Mouse (Mus musculus) CH12.LX (cell line): ENCODE data around the gene Agpat3. TPM values are rescaled to one million over a fixed set of nuclear protein-coding genes. Genes with fewer than 3 reads are reported as not detected.

Experiments
- DNase-seq: peaks from one replicate; pipeline ENCODE4 v3.0.0-alpha.2; 2013; ENCODE audit errors: extremely low read depth
- H3K27ac ChIP-seq: 2 replicates; pipeline ENCODE4 v1.5.1; 2012; ENCODE audit warnings: low read depth, mild to moderate bottlenecking, control low read depth, moderate library complexity; ENCODE audit not compliant: insufficient read depth
- H3K27me3 ChIP-seq: replicated peaks from 2 replicates; pipeline ENCODE3; 2012; ENCODE audit warnings: inconsistent platforms
- H3K36me3 ChIP-seq, 2 experiments: replicated peaks in 1 of 2; 2 replicates each; pipeline versions ENCODE3 to v1.6.1; 2012; ENCODE audit warnings: inconsistent platforms in 1 of 2, low read length in 1 of 2, mild to moderate bottlenecking in 1 of 2, mixed read lengths in 1 of 2, moderate library complexity in 1 of 2; ENCODE audit not compliant: control insufficient read depth in 1 of 2, insufficient read depth in 1 of 2
- H3K4me1 ChIP-seq, 2 experiments: 2 replicates each; pipeline ENCODE4 v1.6.1; 2012; ENCODE audit warnings: inconsistent platforms in 1 of 2, moderate library complexity in 1 of 2; ENCODE audit not compliant: insufficient read depth in 2 of 2, control insufficient read depth in 1 of 2
- H3K4me2 ChIP-seq: 2 replicates; pipeline ENCODE4 v1.6.1; 2012; ENCODE audit warnings: low read depth, mild to moderate bottlenecking, control low read depth; ENCODE audit not compliant: poor library complexity, insufficient read depth, severe bottlenecking
- H3K4me3 ChIP-seq, 3 experiments: fragments of 150-350 bp in 1 of 3; sonication (generic) in 1 of 3; replicated peaks in 1 of 3; 2 replicates each; pipeline versions ENCODE3 to v1.5.1; 2011 to 2012; ENCODE audit warnings: low read depth in 2 of 3, low read length in 2 of 3, mild to moderate bottlenecking in 2 of 3, moderate library complexity in 2 of 3, control low read depth in 1 of 3, improper control_type of control experiment in 1 of 3, inconsistent platforms in 1 of 3, mixed read lengths in 1 of 3; ENCODE audit not compliant: poor library complexity in 1 of 3
- H3K79me2 ChIP-seq: replicated peaks from 2 replicates; pipeline ENCODE4 v1.6.1; 2012; ENCODE audit warnings: mild to moderate bottlenecking, moderate library complexity; ENCODE audit not compliant: control insufficient read depth, poor library complexity, insufficient read depth, severe bottlenecking; ENCODE audit errors: extremely low read depth
- H3K9ac ChIP-seq: 2 replicates; pipeline ENCODE4 v1.6.1; 2012; ENCODE audit warnings: low read depth, mild to moderate bottlenecking, control low read depth, moderate library complexity; ENCODE audit not compliant: insufficient read depth
- H3K9me3 ChIP-seq: replicated peaks from 2 replicates; pipeline ENCODE3; 2012; ENCODE audit warnings: low read length, inconsistent platforms, mixed read lengths
- BHLHE40 ChIP-seq: IDR thresholded peaks from 2 replicates; pipeline ENCODE4 v1.6.1; 2011; ENCODE audit warnings: mild to moderate bottlenecking, low read depth, low read length, improper control_type of control experiment
- CHD2 ChIP-seq: IDR thresholded peaks from 2 replicates; pipeline ENCODE4 v1.6.1; 2011; ENCODE audit warnings: low read length, improper control_type of control experiment
- CTCF ChIP-seq, 2 experiments: IDR thresholded peaks in 1 of 2; conservative IDR thresholded peaks in 1 of 2; 2 replicates each; pipeline ENCODE4 v1.5.1; 2011 to 2012; ENCODE audit warnings: low read depth in 2 of 2, low read length in 2 of 2, improper control_type of control experiment in 1 of 2, inconsistent platforms in 1 of 2, mild to moderate bottlenecking in 1 of 2, moderate library complexity in 1 of 2
- E2F4 ChIP-seq: IDR thresholded peaks from 2 replicates; pipeline ENCODE4 v1.6.1; 2011; ENCODE audit warnings: low read depth, low read length, improper control_type of control experiment; ENCODE audit not compliant: insufficient replicate concordance
- GABPA ChIP-seq: IDR thresholded peaks from 2 replicates; pipeline ENCODE4 v1.6.1; 2012; ENCODE audit warnings: low read depth, low read length, improper control_type of control experiment, inconsistent platforms; ENCODE audit not compliant: insufficient replicate concordance
- HCFC1 ChIP-seq: IDR thresholded peaks from 2 replicates; pipeline ENCODE4 v1.6.1; 2012; ENCODE audit warnings: low read depth, mild to moderate bottlenecking, inconsistent platforms, low read length, improper control_type of control experiment
- IRF4 ChIP-seq: IDR thresholded peaks from 2 replicates; pipeline ENCODE4 v1.6.1; 2014; ENCODE audit warnings: low read depth, mild to moderate bottlenecking, inconsistent platforms, low read length, improper control_type of control experiment
- MAFK ChIP-seq: IDR thresholded peaks from 2 replicates; pipeline ENCODE4 v1.6.1; 2011; ENCODE audit warnings: low read length, improper control_type of control experiment; ENCODE audit not compliant: insufficient replicate concordance
- MAX ChIP-seq: IDR thresholded peaks from 2 replicates; pipeline ENCODE4 v1.6.1; 2011; ENCODE audit warnings: low read length, improper control_type of control experiment
- MAZ ChIP-seq: IDR thresholded peaks from 2 replicates; pipeline ENCODE4 v1.6.1; 2012; ENCODE audit warnings: low read depth, mild to moderate bottlenecking, inconsistent platforms, low read length, improper control_type of control experiment, moderate library complexity
- MEF2A ChIP-seq: IDR thresholded peaks from 2 replicates; pipeline ENCODE4 v1.6.1; 2014; ENCODE audit warnings: low read depth, mild to moderate bottlenecking, inconsistent platforms, low read length, improper control_type of control experiment, borderline replicate concordance
- MXI1 ChIP-seq: IDR thresholded peaks from 2 replicates; pipeline ENCODE4 v1.6.1; 2011; ENCODE audit warnings: mild to moderate bottlenecking, low read depth, low read length, improper control_type of control experiment
- PAX5 ChIP-seq: IDR thresholded peaks from 2 replicates; pipeline ENCODE4 v1.6.1; 2012; ENCODE audit warnings: low read length, inconsistent platforms, mixed read lengths
- POLR2A ChIP-seq: IDR thresholded peaks from 2 replicates; pipeline ENCODE4 v1.6.1; 2011; ENCODE audit warnings: low read depth, mild to moderate bottlenecking, improper control_type of control experiment, low read length
- POLR2AphosphoS2 ChIP-seq: IDR thresholded peaks from 2 replicates; pipeline ENCODE4 v1.6.1; 2011; ENCODE audit warnings: low read depth, low read length, improper control_type of control experiment
- RAD21 ChIP-seq: IDR thresholded peaks from 2 replicates; pipeline ENCODE4 v1.6.1; 2011; ENCODE audit warnings: low read depth, mild to moderate bottlenecking, low read length, improper control_type of control experiment, moderate library complexity
- SIN3A ChIP-seq: IDR thresholded peaks from 2 replicates; pipeline ENCODE4 v1.6.1; 2012; ENCODE audit warnings: low read length, improper control_type of control experiment, inconsistent platforms
- TCF12 ChIP-seq: IDR thresholded peaks from 2 replicates; pipeline ENCODE4 v1.6.1; 2014; ENCODE audit warnings: low read depth, mild to moderate bottlenecking, inconsistent platforms, low read length, improper control_type of control experiment
- USF1 ChIP-seq: IDR thresholded peaks from 2 replicates; pipeline ENCODE4 v1.6.1; 2014; ENCODE audit warnings: low read depth, mild to moderate bottlenecking, inconsistent platforms, low read length, improper control_type of control experiment
- ZC3H11A ChIP-seq: IDR thresholded peaks from 2 replicates; pipeline ENCODE4 v1.6.1; 2012; ENCODE audit warnings: low read depth, mild to moderate bottlenecking, inconsistent platforms, low read length, improper control_type of control experiment
- ZMIZ1 ChIP-seq: IDR thresholded peaks from 2 replicates; pipeline ENCODE4 v1.6.1; 2012; ENCODE audit warnings: low read depth, mild to moderate bottlenecking, inconsistent platforms, low read length, improper control_type of control experiment
- ZNF384 ChIP-seq: IDR thresholded peaks from 2 replicates; pipeline ENCODE4 v1.6.1; 2012; ENCODE audit warnings: low read depth, low read length, improper control_type of control experiment, inconsistent platforms
- dilution Hi-C: fragments of 300-500 bp; cut with MboI; formaldehyde crosslinking; loops from 2 replicates; pipeline ENCODE4 v1.14.3; 2020; ENCODE audit warnings: low sequenced_read_pairs; ENCODE audit not compliant: extremely low pct_unique_long_range_greater_than_20kb, extremely low pct_ligation_motif_present
- in situ Hi-C: fragments of 300-500 bp; cut with MboI; formaldehyde crosslinking; loops from 3 replicates; pipeline ENCODE4 v1.14.3; 2019; ENCODE audit warnings: low sequenced_read_pairs, low pct_ligation_motif_present, low pct_unique_long_range_greater_than_20kb, mixed read lengths
- polyA plus RNA-seq: library from polyadenylated mRNA; unstranded; fragments of >175 nt; gene quantifications from 2 replicates; pipeline ENCODE4 v1.2.1, GENCODE M21; 2012; ENCODE audit warnings: low read depth; ENCODE audit not compliant: insufficient read length
- total RNA-seq, 2 experiments: library from RNA; depleted of rRNA; stranded (reverse); fragments of 300-350 nt in 1 of 2; fragments of >200 nt in 1 of 2; gene quantifications; 2 replicates each; pipeline ENCODE4 v1.2.3; 2012 to 2014

The Agpat3 gene
- total and polyA plus RNA-seq, 3 experiments = 36.7 to 67.2 (median 63.1) TPM

DNA sequence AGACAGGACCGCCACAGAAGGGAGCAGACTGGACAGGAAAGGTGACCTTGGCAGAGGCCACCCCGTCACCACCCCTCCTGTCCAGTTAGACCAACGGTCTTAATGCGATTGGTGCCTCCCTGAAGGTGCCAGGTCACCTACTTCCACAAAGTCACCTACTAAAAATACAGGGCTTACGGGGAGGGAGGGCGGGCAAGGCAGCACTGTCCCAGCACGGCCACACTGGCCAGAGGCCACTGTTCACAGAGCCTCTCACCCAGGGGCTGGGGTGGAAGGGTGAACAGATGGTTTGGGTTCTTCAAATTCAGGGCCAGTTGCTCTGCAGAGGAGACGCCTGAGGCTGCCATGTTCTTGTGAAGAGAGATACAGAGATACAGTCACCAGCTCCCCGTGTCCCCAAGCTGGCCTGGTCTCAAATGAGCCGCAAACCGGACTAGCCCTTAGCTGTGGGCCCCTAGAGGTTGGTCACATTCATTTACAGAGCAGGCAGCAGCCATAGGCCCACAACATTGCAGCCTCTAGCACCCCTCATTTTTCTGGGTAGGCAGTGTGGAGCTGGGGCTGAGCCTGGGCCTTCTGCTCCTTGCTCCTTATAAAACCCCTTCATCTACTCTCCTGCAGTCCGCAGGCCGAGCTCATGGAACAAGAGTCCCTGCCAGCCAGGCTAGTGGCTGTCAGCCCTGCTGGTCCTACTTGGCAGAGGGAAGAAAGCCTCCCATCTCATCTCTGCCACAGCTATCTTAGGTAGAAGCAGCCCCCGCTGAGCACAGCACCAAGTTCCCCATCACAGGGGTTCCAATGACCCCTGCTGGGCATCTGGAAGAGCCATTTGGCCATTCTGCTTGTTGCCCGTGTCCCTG is 35.8 kb downstream of the Agpat3 start:
- H3K79me2 ChIP-seq = no peaks in the 10 kb centered on the region
- no peak overlapping the region for H3K9ac ChIP-seq
- H3K4me2 ChIP-seq = no peak overlapping the region
- peak; percentile 8 for TF ChIP-seq RAD21
- no peak for TF ChIP-seq MAX
- peak in 1 of 2 experiments; percentile 10; a peak in 1 of 4 replicates for TF ChIP-seq CTCF (conservative IDR thresholded peaks at IDR 0.05 in 1 of 2, IDR thresholded peaks at IDR 0.05 in 1 of 2; ENCODE audit: low read depth in 2 of 2, low read length in 2 of 2)
- TF ChIP-seq, all 38 proteins: peak for 2
- Histone ChIP-seq H3K9me3 (no peaks in the 10 kb centered on the region), H3K4me3 (no peak overlapping the region), H3K4me1 (peaks cover 0 to 7% of the 10 kb centered on the region in 2 experiments; a peak in 2 of 4 replicates), H3K27me3 (no peaks in the 10 kb centered on the region), H3K36me3 (peaks cover 0 to 17% of the 10 kb centered on the region in 2 experiments), H3K27ac (no peak overlapping the region)
- dilution Hi-C loops (no loop called here), in situ Hi-C loops (no loop called here)
- DNase-seq = no peak

DNA sequence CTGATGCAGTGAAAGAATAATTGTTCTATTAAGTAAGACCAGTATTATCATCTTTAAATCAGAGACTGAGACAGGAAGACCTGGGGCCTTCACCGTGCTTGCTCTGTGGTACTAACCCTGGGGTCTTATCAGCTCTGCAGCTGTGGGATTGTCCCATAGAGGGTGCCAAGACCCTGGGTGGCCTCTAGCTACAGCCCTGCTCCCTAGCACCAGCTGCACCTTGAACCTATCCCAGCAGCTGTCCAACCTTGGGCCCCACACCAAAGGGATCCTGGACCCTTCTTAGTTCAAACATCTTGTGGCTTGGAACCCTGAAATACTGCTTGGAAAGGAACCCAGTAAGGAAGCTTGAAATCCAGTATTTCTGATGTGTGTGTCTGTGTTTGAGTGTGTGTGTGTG is 37.1 kb downstream of the Agpat3 start:
- DNase-seq = no peak
- peaks cover 0 to 15% of the 10 kb centered on the region in 2 experiments for H3K36me3 ChIP-seq
- H3K4me3 ChIP-seq = no peak overlapping the region

DNA sequence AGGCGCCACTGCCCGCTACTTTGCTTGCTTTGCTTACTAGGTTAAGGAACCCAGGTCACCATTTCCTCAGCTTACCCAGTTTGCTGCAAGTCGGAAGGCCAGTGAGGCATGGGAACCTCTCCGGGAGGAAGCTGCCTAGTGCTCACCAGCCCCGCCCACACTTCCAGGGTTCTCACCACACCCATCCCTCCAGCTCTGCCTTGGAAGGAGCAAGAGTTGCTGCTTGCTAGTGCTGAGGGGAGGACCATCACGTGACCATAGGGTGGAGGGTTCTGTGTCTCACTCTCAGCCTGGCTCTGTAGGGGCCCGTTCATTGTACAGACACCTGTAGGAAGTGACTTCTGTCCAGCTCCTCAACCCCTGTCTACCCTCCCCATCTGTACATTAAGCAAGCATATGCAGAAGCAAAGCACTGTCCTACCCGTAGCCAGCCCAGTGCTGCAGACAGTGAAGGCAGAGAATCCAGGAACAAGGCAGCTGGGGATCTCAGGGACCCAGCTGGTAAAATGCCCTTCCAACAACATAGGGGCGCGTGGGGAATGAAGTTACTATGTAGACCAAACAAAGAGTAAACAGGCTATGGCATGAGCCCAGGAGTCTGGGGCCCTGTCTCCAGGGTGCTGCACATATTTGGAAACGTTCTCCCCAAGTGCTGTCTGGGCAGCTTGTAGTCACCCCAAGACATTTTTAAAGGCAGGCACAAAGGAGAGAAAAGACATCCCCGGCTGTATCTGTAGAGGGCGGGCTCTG is 40.2 kb downstream of the Agpat3 start:
- Histone ChIP-seq H3K36me3 (peaks cover 0 to 16% of the 10 kb centered on the region in 2 experiments), H3K4me3 (no peak overlapping the region), H3K9ac (no peak overlapping the region), H3K4me2 (no peak overlapping the region), H3K9me3 (no peaks in the 10 kb centered on the region), H3K27me3 (no peaks in the 10 kb centered on the region), H3K27ac (no peak overlapping the region), H3K79me2 (no peaks in the 10 kb centered on the region), H3K4me1 (peaks cover 4 to 13% of the 10 kb centered on the region in 2 experiments)
- dilution Hi-C loops = no loop called here
- in situ Hi-C loops = no loop called here
- DNase-seq = no peak
- TF ChIP-seq SIN3A (no peak), HCFC1 (no peak), BHLHE40 (no peak), MXI1 (no peak), CHD2 (no peak), E2F4 (no peak), POLR2AphosphoS2 (no peak), TCF12 (no peak), POLR2A (no peak), USF1 (no peak), MAZ (no peak), RAD21 (no peak), GABPA (no peak)

More for the DNA sequence above, 37.1 kb downstream of the Agpat3 start:
- H3K27me3 ChIP-seq = no peaks in the 10 kb centered on the region
- peaks cover 0 to 7% of the 10 kb centered on the region in 2 experiments; a peak in 2 of 4 replicates for H3K4me1 ChIP-seq
- H3K27ac ChIP-seq = no peak overlapping the region
- H3K4me2 ChIP-seq = no peak overlapping the region
- no peak overlapping the region for H3K9ac ChIP-seq
- no peaks in the 10 kb centered on the region for H3K79me2 ChIP-seq
- dilution Hi-C loops = no loop called here
- H3K9me3 ChIP-seq = no peaks in the 10 kb centered on the region
- TF ChIP-seq SIN3A (no peak), MEF2A (no peak), MAFK (no peak), ZC3H11A (no peak), ZNF384 (no peak), ZMIZ1 (no peak), PAX5 (no peak), IRF4 (no peak), USF1 (no peak), E2F4 (no peak), CTCF (conservative IDR thresholded peaks at IDR 0.05 in 1 of 2, IDR thresholded peaks at IDR 0.05 in 1 of 2; ENCODE audit: low read depth in 2 of 2, low read length in 2 of 2) (no peak), RAD21 (no peak), BHLHE40 (no peak)
- in situ Hi-C loops = no loop called here
